Mouse (Mus musculus) limb, embryonic 15.5 days (tissue): Measurements from ENCODE around the gene Vezt. TPM values are rescaled to one million over a fixed set of nuclear protein-coding genes. Genes with fewer than 3 reads are reported as not detected.
A peak's percentile ranks its signal among the peaks of the same experiment; 100 is the strongest.

Experiments
- ATAC-seq: fragments of 200-750 bp; cut with Nextera tagmentation; 2 replicates; pipeline ENCODE4 v1.8.0; 2017; ENCODE audit warnings: low read depth, moderate TSS enrichment; ENCODE audit not compliant: insufficient number of reproducible peaks, low FRiP score, low TSS enrichment
- H3K27ac ChIP-seq: fragments of 300-500 bp; sonication (generic); 2 replicates; pipeline ENCODE4 v1.5.1; 2015; ENCODE audit warnings: moderate library complexity, mild to moderate bottlenecking, inconsistent platforms
- H3K27me3 ChIP-seq: fragments of 300-500 bp; sonication (generic); 2 replicates; pipeline ENCODE4 v1.6.1; 2015; ENCODE audit warnings: inconsistent platforms
- H3K36me3 ChIP-seq: fragments of 300-500 bp; sonication (generic); 2 replicates; pipeline ENCODE4 v1.6.1; 2015; ENCODE audit warnings: inconsistent platforms
- H3K4me1 ChIP-seq: fragments of 300-500 bp; sonication (generic); 2 replicates; pipeline ENCODE4 v1.6.1; 2015; ENCODE audit warnings: inconsistent platforms
- H3K4me2 ChIP-seq: fragments of 300-500 bp; sonication (generic); 2 replicates; pipeline ENCODE4 v1.6.1; 2015; ENCODE audit warnings: mild to moderate bottlenecking, inconsistent platforms
- H3K4me3 ChIP-seq: fragments of 300-500 bp; sonication (generic); 2 replicates; pipeline ENCODE4 v1.5.1; 2015; ENCODE audit warnings: mild to moderate bottlenecking, inconsistent platforms
- H3K9ac ChIP-seq: fragments of 300-500 bp; sonication (generic); 2 replicates; pipeline ENCODE4 v1.6.1; 2015; ENCODE audit warnings: inconsistent platforms
- H3K9me3 ChIP-seq: fragments of 300-500 bp; sonication (generic); 2 replicates; pipeline ENCODE4 v1.6.1; 2016; ENCODE audit warnings: inconsistent platforms
- WGBS: fragments of 180-500 bp; shearing (Covaris S2); methylation state at CpG from one replicate; pipeline ENCODE4 v1.1.7; 2015; 5-methylcytosine and 5-hydroxymethylcytosine counted together
- polyA plus RNA-seq: library from polyadenylated mRNA; unstranded; fragments of >200 nt; fragmentation: Nextera tagmentation; extraction: Ambion mirVana; gene quantifications from 2 replicates; pipeline ENCODE4 v1.2.1, GENCODE M21; 2015

Vezt gene
- polyA plus RNA-seq, 1 experiment from 2014 or later: 26.3 TPM

- Histone ChIP-seq H3K36me3 (no peaks in the 10 kb centered on the region), H3K4me2 (no peak overlapping the region), H3K4me1 (peaks cover 11% of the 10 kb centered on the region), H3K9ac (no peak overlapping the region), H3K27me3 (0 out of 2 replicates have a peak, but pooled peaks cover 3% of the 10 kb centered on the region), H3K27ac (no peak overlapping the region), H3K9me3 (no peaks in the 10 kb centered on the region), H3K4me3 (no peak overlapping the region)
- 82% methylated on average over 2 of the region's 2 CpGs for WGBS
- no peak for ATAC-seq
Observed at GRCm38 (mm10) chr10:93918087-93918486, 117.5 kb downstream of the Vezt start.

- Histone ChIP-seq H3K36me3 (no peaks in the 10 kb centered on the region), H3K4me1 (peaks cover 11% of the 10 kb centered on the region), H3K4me2 (no peak overlapping the region), H3K9me3 (no peaks in the 10 kb centered on the region), H3K4me3 (no peak overlapping the region), H3K27ac (no peak overlapping the region), H3K9ac (no peak overlapping the region), H3K27me3 (0 out of 2 replicates have a peak, but pooled peaks cover 3% of the 10 kb centered on the region)
- no peak for ATAC-seq
- 77% methylated on average over 2 of the region's 2 CpGs for WGBS
Observed at GRCm38 (mm10) chr10:93916778-93917177, 118.8 kb downstream of the Vezt start.

DNA sequence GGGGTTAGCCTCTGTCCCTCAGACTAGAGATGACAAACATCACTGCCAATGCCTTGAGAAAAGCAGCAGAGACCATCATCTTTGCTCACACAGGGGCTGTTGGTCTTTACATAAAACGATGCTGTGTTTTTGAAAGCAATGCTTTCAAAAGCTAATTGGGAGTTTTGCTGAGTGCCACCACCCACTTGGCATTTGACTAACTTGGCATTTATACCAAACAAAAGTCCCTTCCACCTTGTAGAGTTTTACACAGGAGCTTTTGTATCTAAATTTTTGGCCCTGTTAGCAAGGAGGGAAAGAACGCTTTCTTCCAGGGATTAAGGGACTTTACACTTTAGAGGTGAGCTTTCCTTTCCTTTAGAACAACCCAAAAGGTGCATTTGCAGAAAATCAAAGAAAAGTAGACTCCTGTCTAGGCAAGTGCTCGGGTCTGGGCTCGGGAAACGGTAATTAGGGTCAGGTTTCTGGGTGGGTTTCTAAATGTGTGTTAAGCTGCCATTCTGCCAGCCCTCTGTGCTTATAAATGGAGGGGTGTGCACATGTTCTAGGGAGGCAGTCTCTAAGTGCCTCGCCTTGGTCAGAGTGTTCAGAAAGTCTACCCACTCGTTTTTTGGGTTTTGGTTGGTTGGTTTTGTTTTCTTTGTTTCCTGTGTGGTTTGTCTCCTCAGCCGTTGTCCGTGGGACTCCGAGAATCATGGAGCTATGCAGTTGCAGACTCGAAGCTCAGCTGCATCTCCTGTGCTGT lies 119.9 kb downstream of the Vezt start:
- peaks cover 11% of the 10 kb centered on the region for H3K4me1 ChIP-seq
- no peak overlapping the region for H3K4me3 ChIP-seq
- no peak overlapping the region for H3K27ac ChIP-seq
- no peaks in the 10 kb centered on the region for H3K9me3 ChIP-seq
- H3K4me2 ChIP-seq: peak overlapping the region; percentile 10; the same call in 1 of the 2 replicates
- WGBS: 18% methylated on average over 11 of the region's 11 CpGs
- no peak for ATAC-seq
- no peak overlapping the region for H3K9ac ChIP-seq
- 0 out of 2 replicates have a peak, but pooled peaks cover 3% of the 10 kb centered on the region for H3K27me3 ChIP-seq
- no peaks in the 10 kb centered on the region for H3K36me3 ChIP-seq

DNA sequence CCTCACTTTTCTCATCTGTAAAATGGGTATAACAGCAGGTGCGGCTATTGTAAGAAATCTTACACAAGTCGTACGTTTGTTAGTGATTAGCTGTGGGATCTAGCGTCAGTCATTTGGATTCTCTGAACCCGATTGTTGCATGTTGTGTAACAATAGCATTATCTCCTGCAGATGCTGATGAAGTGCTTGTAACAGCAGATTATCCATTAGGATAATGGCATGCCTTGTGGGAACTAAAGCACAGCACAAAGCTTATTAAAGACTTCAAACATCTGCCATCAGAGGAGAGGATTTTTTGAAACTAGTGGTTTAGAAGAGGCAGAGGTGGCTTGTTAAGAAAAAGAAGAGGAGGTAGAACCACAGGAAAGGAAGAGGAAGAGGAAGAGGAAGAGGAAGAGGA lies 122.1 kb downstream of the Vezt start:
- H3K27ac ChIP-seq: no peak overlapping the region
- H3K9me3 ChIP-seq: no peaks in the 10 kb centered on the region
- 90% methylated on average over 5 of the region's 5 CpGs for WGBS
- no peak overlapping the region for H3K9ac ChIP-seq
- no peak overlapping the region for H3K4me3 ChIP-seq
- H3K4me2 ChIP-seq: no peak overlapping the region
- H3K36me3 ChIP-seq: no peaks in the 10 kb centered on the region
- peaks cover 11% of the 10 kb centered on the region for H3K4me1 ChIP-seq
- no peak for ATAC-seq
- 0 out of 2 replicates have a peak, but pooled peaks cover 3% of the 10 kb centered on the region for H3K27me3 ChIP-seq

DNA sequence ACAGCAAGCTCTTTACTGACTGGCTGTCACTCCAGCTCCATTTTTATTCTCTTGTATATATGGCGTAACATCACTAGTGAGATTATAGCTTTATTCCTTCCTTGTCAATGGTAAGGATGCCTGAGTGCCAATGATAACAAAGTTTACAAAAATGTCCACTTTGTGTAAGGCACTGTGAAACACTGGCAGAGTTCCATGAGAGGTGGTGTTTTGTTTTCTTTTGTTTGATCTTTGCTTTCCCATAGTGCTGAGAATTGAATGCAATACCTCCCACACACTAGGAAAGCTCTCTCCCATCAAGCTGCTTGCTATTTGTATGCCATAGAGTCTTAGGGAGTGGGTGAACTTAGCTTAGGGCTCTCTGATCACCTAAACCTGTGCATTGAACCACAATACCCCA lies 122.7 kb downstream of the Vezt start:
- no peak overlapping the region for H3K9ac ChIP-seq
- H3K27ac ChIP-seq: no peak overlapping the region
- no peak overlapping the region for H3K4me2 ChIP-seq
- H3K36me3 ChIP-seq: no peaks in the 10 kb centered on the region
- ATAC-seq: no peak
- WGBS: 62% methylated on average over 1 of the region's 1 CpGs
- no peak overlapping the region for H3K4me3 ChIP-seq
- 0 out of 2 replicates have a peak, but pooled peaks cover 3% of the 10 kb centered on the region for H3K27me3 ChIP-seq
- no peaks in the 10 kb centered on the region for H3K9me3 ChIP-seq
- peaks cover 11% of the 10 kb centered on the region for H3K4me1 ChIP-seq

GRCm38 (mm10) chr10:93912136-93912855 lies 123.3 kb downstream of the Vezt start:
- Histone ChIP-seq H3K4me2 (no peak overlapping the region), H3K9ac (no peak overlapping the region), H3K27ac (no peak overlapping the region), H3K27me3 (0 out of 2 replicates have a peak, but pooled peaks cover 3% of the 10 kb centered on the region), H3K9me3 (no peaks in the 10 kb centered on the region), H3K36me3 (no peaks in the 10 kb centered on the region), H3K4me3 (no peak overlapping the region), H3K4me1 (peaks cover 11% of the 10 kb centered on the region)
- WGBS: 87% methylated on average over 5 of the region's 5 CpGs
- ATAC-seq: no peak

DNA sequence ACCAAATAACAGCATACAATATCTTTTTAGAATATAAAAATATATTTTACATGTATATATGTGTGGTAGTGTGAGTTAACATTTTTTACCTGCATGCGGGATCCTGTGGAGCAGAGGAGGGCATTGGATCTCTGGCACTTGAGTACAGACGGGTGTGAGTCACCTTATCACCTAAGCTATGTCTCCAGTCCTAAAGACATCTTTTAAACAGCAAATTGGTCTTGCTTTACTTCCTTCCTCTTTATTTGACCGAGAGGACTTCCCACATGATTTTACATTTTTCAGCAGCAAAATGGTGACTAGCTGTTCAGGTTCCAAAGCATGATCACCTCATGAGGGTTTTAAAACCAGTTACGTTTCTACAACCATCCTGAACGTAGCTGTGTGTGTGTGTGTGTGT lies 124.3 kb downstream of the Vezt start:
- 69% methylated on average over 5 of the region's 5 CpGs for WGBS
- Histone ChIP-seq H3K4me3 (no peak overlapping the region), H3K36me3 (no peaks in the 10 kb centered on the region), H3K27ac (no peak overlapping the region), H3K9me3 (no peaks in the 10 kb centered on the region), H3K4me2 (no peak overlapping the region), H3K9ac (no peak overlapping the region), H3K4me1 (peaks cover 11% of the 10 kb centered on the region), H3K27me3 (0 out of 2 replicates have a peak, but pooled peaks cover 3% of the 10 kb centered on the region)
- no peak for ATAC-seq

GRCm38 (mm10) chr10:93909811-93910446 lies 125.7 kb downstream of the Vezt start:
- H3K9ac ChIP-seq: no peak overlapping the region
- 32% methylated on average over 5 of the region's 5 CpGs for WGBS

DNA sequence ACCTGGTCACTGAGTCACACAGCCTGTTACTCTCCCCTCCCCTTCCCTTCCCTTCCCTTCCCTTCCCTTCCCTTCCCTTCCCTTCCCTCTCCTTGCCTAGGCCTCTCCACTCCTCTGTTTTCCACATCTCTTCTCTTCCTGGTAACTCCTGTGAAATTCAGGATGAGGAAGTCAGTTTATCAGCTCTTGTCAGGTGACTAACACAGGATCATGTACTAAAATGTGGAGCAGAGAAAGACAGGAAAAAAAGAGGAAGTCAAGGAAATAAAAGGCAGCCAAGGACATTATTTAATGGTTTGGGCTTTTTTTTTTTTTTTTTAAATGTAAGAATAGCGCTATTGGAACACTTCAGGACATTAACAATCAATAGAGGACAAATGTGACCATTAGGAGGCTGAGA lies 126.6 kb downstream of the Vezt start:
- Histone ChIP-seq H3K9ac (no peak overlapping the region), H3K4me1 (no peaks in the 10 kb centered on the region; the same call in 1 of the 2 replicates), H3K27ac (no peak overlapping the region), H3K4me2 (no peak overlapping the region), H3K36me3 (no peaks in the 10 kb centered on the region), H3K27me3 (no peaks in the 10 kb centered on the region), H3K4me3 (no peak overlapping the region), H3K9me3 (no peaks in the 10 kb centered on the region)
- no peak for ATAC-seq
- WGBS: 91% methylated on average over 1 of the region's 1 CpGs

More at GRCm38 (mm10) chr10:93909811-93910446, 125.7 kb downstream of the Vezt start:
- Histone ChIP-seq H3K27ac (no peak overlapping the region), H3K36me3 (no peaks in the 10 kb centered on the region), H3K27me3 (0 out of 2 replicates have a peak, but pooled peaks cover 2% of the 10 kb centered on the region), H3K9me3 (no peaks in the 10 kb centered on the region), H3K4me3 (no peak overlapping the region), H3K4me2 (no peak overlapping the region), H3K4me1 (peaks cover under 1% of the 10 kb centered on the region; the same call in 1 of the 2 replicates)
- no peak for ATAC-seq

DNA sequence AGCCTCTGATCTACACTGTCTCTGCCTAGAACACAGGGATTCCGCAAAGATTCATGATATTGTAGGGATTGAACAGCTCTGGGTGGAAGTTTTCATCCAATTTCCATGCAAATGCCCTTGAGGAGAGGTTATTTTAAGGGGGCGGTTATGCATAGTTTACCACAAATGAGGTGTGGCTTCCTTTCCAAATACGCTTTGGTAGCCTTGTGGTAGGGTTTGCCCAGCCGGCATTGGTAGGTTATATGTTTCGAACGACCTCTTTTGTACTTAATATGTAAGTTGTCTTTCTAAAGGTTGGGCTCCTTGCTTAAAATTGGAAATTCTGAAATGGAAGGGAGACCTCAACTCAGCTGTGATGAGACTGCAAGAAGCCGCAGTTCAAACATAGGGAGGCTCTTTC lies 127.1 kb downstream of the Vezt start:
- H3K27ac ChIP-seq: no peak overlapping the region
- H3K27me3 ChIP-seq: no peaks in the 10 kb centered on the region
- H3K4me2 ChIP-seq: no peak overlapping the region
- ATAC-seq: no peak
- no peak overlapping the region for H3K4me3 ChIP-seq
- H3K9ac ChIP-seq: no peak overlapping the region
- H3K36me3 ChIP-seq: no peaks in the 10 kb centered on the region
- H3K4me1 ChIP-seq: no peaks in the 10 kb centered on the region; the same call in 1 of the 2 replicates
- H3K9me3 ChIP-seq: no peaks in the 10 kb centered on the region
- WGBS: 81% methylated on average over 7 of the region's 7 CpGs

- Histone ChIP-seq H3K9ac (no peak overlapping the region), H3K4me1 (no peaks in the 10 kb centered on the region; the same call in 1 of the 2 replicates), H3K36me3 (no peaks in the 10 kb centered on the region), H3K4me2 (no peak overlapping the region), H3K4me3 (no peak overlapping the region), H3K27ac (no peak overlapping the region), H3K27me3 (no peaks in the 10 kb centered on the region), H3K9me3 (no peaks in the 10 kb centered on the region)
- 30% methylated on average over 10 of the region's 10 CpGs for WGBS
- no peak for ATAC-seq
Observed at GRCm38 (mm10) chr10:93907376-93907775, 128.2 kb downstream of the Vezt start.

- Histone ChIP-seq H3K27me3 (no peaks in the 10 kb centered on the region), H3K9me3 (no peaks in the 10 kb centered on the region), H3K4me3 (no peak overlapping the region), H3K4me1 (no peaks in the 10 kb centered on the region), H3K4me2 (no peak overlapping the region), H3K9ac (no peak overlapping the region), H3K27ac (no peak overlapping the region), H3K36me3 (no peaks in the 10 kb centered on the region)
- ATAC-seq: no peak
- 88% methylated on average over 11 of the region's 11 CpGs for WGBS
Observed at GRCm38 (mm10) chr10:93899907-93900306, 135.7 kb downstream of the Vezt start.
